Mouse (Mus musculus) myocyte (in vitro differentiated cells): ENCODE results near the gene Tbcel.

ENCODE experiments used
- CEBPB ChIP-seq: IDR thresholded peaks from 2 replicates; pipeline ENCODE4 v1.6.1; 2011; ENCODE audit warnings: mild to moderate bottlenecking, moderate library complexity; ENCODE audit not compliant: poor library complexity, insufficient read depth, severe bottlenecking
- MYOD1 ChIP-seq, 3 experiments: IDR thresholded peaks; one replicate each; pipeline ENCODE4 v1.6.1; 2011; ENCODE audit warnings: control low read depth in 2 of 3, low read depth in 2 of 3, mild to moderate bottlenecking in 2 of 3, moderate library complexity in 1 of 3; ENCODE audit not compliant: insufficient read length in 2 of 3, control insufficient read depth in 1 of 3
- POLR2A ChIP-seq: IDR thresholded peaks from one replicate; pipeline ENCODE4 v1.6.1; 2011; ENCODE audit warnings: low read depth, mild to moderate bottlenecking, control low read depth, moderate library complexity; ENCODE audit not compliant: insufficient read length
- REST ChIP-seq: IDR thresholded peaks from one replicate; pipeline ENCODE4 v1.6.1; 2011; ENCODE audit warnings: mild to moderate bottlenecking, control low read depth, moderate library complexity; ENCODE audit not compliant: insufficient read depth, insufficient read length
- USF1 ChIP-seq: IDR thresholded peaks from one replicate; pipeline ENCODE4 v1.6.1; 2011; ENCODE audit warnings: low read depth, mild to moderate bottlenecking, control low read depth, moderate library complexity

DNA sequence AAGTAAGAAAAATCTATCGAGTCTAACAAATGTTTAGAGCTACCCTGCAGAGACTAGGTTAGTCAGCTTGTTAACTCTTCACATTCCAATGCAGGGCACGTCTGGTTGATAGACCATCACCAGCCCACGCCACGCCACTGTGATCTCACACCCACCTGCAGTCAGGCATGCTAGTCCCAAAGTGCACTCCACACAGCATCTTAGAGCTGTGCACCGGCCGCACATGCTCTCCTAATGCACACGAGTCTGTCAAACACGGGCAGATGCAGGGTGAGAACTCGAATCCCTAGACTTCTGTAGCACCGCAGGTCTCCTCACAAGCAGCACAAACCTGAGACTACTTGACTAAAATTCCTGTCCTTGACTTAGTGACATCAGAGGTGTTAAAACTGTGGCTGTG lies 47.3 kb downstream of the Tbcel start:
- TF ChIP-seq POLR2A (no peak), MYOD1 (IDR thresholded peaks at IDR 0.05; ENCODE audit: control insufficient read depth in 1 of 3, insufficient read length in 2 of 3, low read depth in 2 of 3) (no peak), CEBPB (no peak), REST (no peak), USF1 (no peak)
